ENCODE assay signal across 8 mouse cellular contexts in genomic region chr3:122290696-122291095, GRCm38 (mm10). TPM values are rescaled to one million over a fixed set of nuclear protein-coding genes. Genes with fewer than 3 reads are reported as not detected.
DNase-seq lines count a peak whose midpoint lies in the region; ATAC-seq lines count a peak whose summit lies in the region.
"Had no signal": no experiment of that assay in that cellular context is flagged by ENCODE, and none has a peak within 500 bp of the region (broad histone marks: within the 10 kb centered on the region; RNA-seq: fewer than 3 reads in every experiment).

No protein-coding gene starts in this region.

- no peak overlapping the region for H3K9ac ChIP-seq in midbrain, embryonic 11.5 days (ENCODE audit: low read length)
- no peak overlapping the region for H3K9ac ChIP-seq in midbrain, embryonic 13.5 days (replicated peaks)
- H3K9ac ChIP-seq in hindbrain, embryonic 16.5 days (ENCODE audit: low read depth, low read length), result no peak overlapping the region; the same call in 1 of the 2 replicates
- H3K9ac ChIP-seq in neural tube, embryonic 15.5 days (replicated peaks), result no peak overlapping the region
- H3K9ac ChIP-seq: embryonic facial prominence, embryonic 15.5 days had no signal

- no peaks in the 10 kb centered on the region for H3K27me3 ChIP-seq in midbrain, embryonic 11.5 days (ENCODE audit: control insufficient read depth, insufficient read depth, low read length)
- H3K27me3 ChIP-seq in midbrain, embryonic 13.5 days, result no peaks in the 10 kb centered on the region
- no peaks in the 10 kb centered on the region for H3K27me3 ChIP-seq in hindbrain, embryonic 16.5 days (replicated peaks; ENCODE audit: control insufficient read depth, insufficient read depth, low read length)
- no peaks in the 10 kb centered on the region for H3K27me3 ChIP-seq in neural tube, embryonic 15.5 days (replicated peaks)
- H3K27me3 ChIP-seq: embryonic facial prominence, embryonic 15.5 days had no signal

- H3K4me1 ChIP-seq in midbrain, embryonic 11.5 days (ENCODE audit: control insufficient read depth, insufficient read depth, low read length), result peaks cover 21% of the 10 kb centered on the region
- H3K4me1 ChIP-seq in midbrain, embryonic 13.5 days (replicated peaks), result peaks cover 42% of the 10 kb centered on the region
- H3K4me1 ChIP-seq in hindbrain, embryonic 16.5 days (ENCODE audit: control insufficient read depth, insufficient read depth, low read depth, low read length), result peaks cover 35% of the 10 kb centered on the region
- peaks cover 42% of the 10 kb centered on the region for H3K4me1 ChIP-seq in neural tube, embryonic 15.5 days

- no peak overlapping the region for H3K27ac ChIP-seq in midbrain, embryonic 11.5 days (ENCODE audit: low read depth, low read length)
- H3K27ac ChIP-seq in midbrain, embryonic 13.5 days, result no peak overlapping the region
- peak overlapping the region; percentile 34; the same call in 1 of the 2 replicates for H3K27ac ChIP-seq in hindbrain, embryonic 16.5 days (ENCODE audit: low read depth, low read length)
- no peak overlapping the region for H3K27ac ChIP-seq in neural tube, embryonic 15.5 days (replicated peaks)
- H3K27ac ChIP-seq: embryonic facial prominence, embryonic 15.5 days had no signal

- no peak overlapping the region for H3K4me2 ChIP-seq in midbrain, embryonic 11.5 days
- no peak overlapping the region for H3K4me2 ChIP-seq in midbrain, embryonic 13.5 days (replicated peaks)
- no peak overlapping the region for H3K4me2 ChIP-seq in hindbrain, embryonic 16.5 days (ENCODE audit: low read length)
- H3K4me2 ChIP-seq in neural tube, embryonic 15.5 days, result peak overlapping the region; percentile 83; the same call in 1 of the 2 replicates
- H3K4me2 ChIP-seq: embryonic facial prominence, embryonic 15.5 days had no signal

- ATAC-seq in midbrain, embryonic 11.5 days (ENCODE audit: low FRiP score), result no peak
- ATAC-seq in midbrain, embryonic 13.5 days, result no peak
- ATAC-seq in hindbrain, embryonic 16.5 days, result no peak
- no peak for ATAC-seq in neural tube, embryonic 15.5 days (ENCODE audit: low FRiP score)

- WGBS in midbrain, embryonic 11.5 days, result 87% methylated on average over 7 of the region's 7 CpGs
- WGBS in midbrain, embryonic 13.5 days, result 84% methylated on average over 7 of the region's 7 CpGs
- 67% methylated on average over 7 of the region's 7 CpGs for WGBS in hindbrain, embryonic 16.5 days
- 71% methylated on average over 7 of the region's 7 CpGs for WGBS in neural tube, embryonic 15.5 days

- no peak overlapping the region for H3K4me3 ChIP-seq in midbrain, embryonic 11.5 days (ENCODE audit: low read depth, low read length)
- no peak overlapping the region for H3K4me3 ChIP-seq in midbrain, embryonic 13.5 days (replicated peaks)
- H3K4me3 ChIP-seq in hindbrain, embryonic 16.5 days (ENCODE audit: low read length), result no peak overlapping the region
- H3K4me3 ChIP-seq in neural tube, embryonic 15.5 days (replicated peaks), result no peak overlapping the region
- H3K4me3 ChIP-seq: embryonic facial prominence, embryonic 15.5 days had no signal

- DNase-seq in midbrain, embryonic 11.5 days (ENCODE audit: low spot score, missing footprints), result peak; percentile 31
- peak; percentile 57 to 77 for DNase-seq in heart, adult 9 months (ENCODE audit: low spot score in 2 of 2)
- no peak for DNase-seq in thymus, adult 18-20 months
- DNase-seq in right cerebral cortex, adult 18-20 months, result no peak

- no peaks in the 10 kb centered on the region for H3K9me3 ChIP-seq in midbrain, embryonic 11.5 days (ENCODE audit: control insufficient read depth, low read length)
- no peaks in the 10 kb centered on the region for H3K9me3 ChIP-seq in midbrain, embryonic 13.5 days
- H3K9me3 ChIP-seq in hindbrain, embryonic 16.5 days (ENCODE audit: control insufficient read depth, low read length), result no peaks in the 10 kb centered on the region
- H3K9me3 ChIP-seq in neural tube, embryonic 15.5 days (replicated peaks), result no peaks in the 10 kb centered on the region
- H3K9me3 ChIP-seq: embryonic facial prominence, embryonic 15.5 days had no signal

- H3K36me3 ChIP-seq in midbrain, embryonic 11.5 days (ENCODE audit: control insufficient read depth, insufficient read depth, low read length), result no peaks in the 10 kb centered on the region
- H3K36me3 ChIP-seq in midbrain, embryonic 13.5 days, result peaks cover 1% of the 10 kb centered on the region
- H3K36me3 ChIP-seq in hindbrain, embryonic 16.5 days (ENCODE audit: control insufficient read depth, insufficient read depth, low read length), result no peaks in the 10 kb centered on the region; the same call in 1 of the 2 replicates
- H3K36me3 ChIP-seq in neural tube, embryonic 15.5 days, result peaks cover under 1% of the 10 kb centered on the region; the same call in 1 of the 2 replicates

RNA-seq across cellular contexts. Expression of gene Bcar3, which starts 3.2 kb away (rescaled TPM):
- 16.6 and 16.7 TPM in 2 replicates for polyA plus RNA-seq in midbrain, embryonic 11.5 days (2014; fragmentation: Nextera tagmentation; extraction: Ambion mirVana)
- polyA plus RNA-seq in midbrain, embryonic 13.5 days (2015; fragmentation: Nextera tagmentation; extraction: Ambion mirVana), result 8.0 and 8.9 TPM in 2 replicates
- 6.8 and 7.1 TPM in 2 replicates for polyA plus RNA-seq in hindbrain, embryonic 16.5 days (2015; fragmentation: Nextera tagmentation; extraction: Ambion mirVana)
- polyA plus RNA-seq in neural tube, embryonic 15.5 days (2015; fragmentation: Nextera tagmentation; extraction: Ambion mirVana), result 5.5 and 7.4 TPM in 2 replicates

RNA-seq across cellular contexts. Expression of gene Dnttip2, which starts 16.5 kb away (rescaled TPM):
- polyA plus RNA-seq in midbrain, embryonic 11.5 days (2014; fragmentation: Nextera tagmentation; extraction: Ambion mirVana), result 96.8 and 104 TPM in 2 replicates
- 62.9 and 68.4 TPM in 2 replicates for polyA plus RNA-seq in midbrain, embryonic 13.5 days (2015; fragmentation: Nextera tagmentation; extraction: Ambion mirVana)
- 39.8 and 41.7 TPM in 2 replicates for polyA plus RNA-seq in hindbrain, embryonic 16.5 days (2015; fragmentation: Nextera tagmentation; extraction: Ambion mirVana)
- 42.3 and 47.5 TPM in 2 replicates for polyA plus RNA-seq in neural tube, embryonic 15.5 days (2015; fragmentation: Nextera tagmentation; extraction: Ambion mirVana)

RNA-seq across cellular contexts. Expression of gene Gclm, which starts 45.3 kb away (rescaled TPM):
- 56.7 and 61.0 TPM in 2 replicates for polyA plus RNA-seq in midbrain, embryonic 11.5 days (2014; fragmentation: Nextera tagmentation; extraction: Ambion mirVana)
- 39.7 and 45.2 TPM in 2 replicates for polyA plus RNA-seq in midbrain, embryonic 13.5 days (2015; fragmentation: Nextera tagmentation; extraction: Ambion mirVana)
- 37.1 and 43.8 TPM in 2 replicates for polyA plus RNA-seq in hindbrain, embryonic 16.5 days (2015; fragmentation: Nextera tagmentation; extraction: Ambion mirVana)
- polyA plus RNA-seq in neural tube, embryonic 15.5 days (2015; fragmentation: Nextera tagmentation; extraction: Ambion mirVana), result 50.0 and 52.7 TPM in 2 replicates

Comparison
In these comparisons a context has a peak if more than half of its experiments do, and no peak if none do; other contexts are left out.
1. DNase-seq: peak in midbrain, embryonic 11.5 days (single experiment) and heart, adult 9 months (2 of 2); none in thymus, adult 18-20 months (0 of 2) and right cerebral cortex, adult 18-20 months (single experiment).